Mouse (Mus musculus) thymus, postnatal 36 days (tissue): ENCODE measurements around the gene Mtx2.
A peak's percentile ranks its signal among the peaks of the same experiment; 100 is the strongest.

ENCODE experiments used
- DNase-seq, 2 experiments: peaks; one replicate each; pipeline ENCODE4 v3.0.0; 2022; ENCODE audit warnings: mixed read lengths in 2 of 2

Mtx2 gene

DNA sequence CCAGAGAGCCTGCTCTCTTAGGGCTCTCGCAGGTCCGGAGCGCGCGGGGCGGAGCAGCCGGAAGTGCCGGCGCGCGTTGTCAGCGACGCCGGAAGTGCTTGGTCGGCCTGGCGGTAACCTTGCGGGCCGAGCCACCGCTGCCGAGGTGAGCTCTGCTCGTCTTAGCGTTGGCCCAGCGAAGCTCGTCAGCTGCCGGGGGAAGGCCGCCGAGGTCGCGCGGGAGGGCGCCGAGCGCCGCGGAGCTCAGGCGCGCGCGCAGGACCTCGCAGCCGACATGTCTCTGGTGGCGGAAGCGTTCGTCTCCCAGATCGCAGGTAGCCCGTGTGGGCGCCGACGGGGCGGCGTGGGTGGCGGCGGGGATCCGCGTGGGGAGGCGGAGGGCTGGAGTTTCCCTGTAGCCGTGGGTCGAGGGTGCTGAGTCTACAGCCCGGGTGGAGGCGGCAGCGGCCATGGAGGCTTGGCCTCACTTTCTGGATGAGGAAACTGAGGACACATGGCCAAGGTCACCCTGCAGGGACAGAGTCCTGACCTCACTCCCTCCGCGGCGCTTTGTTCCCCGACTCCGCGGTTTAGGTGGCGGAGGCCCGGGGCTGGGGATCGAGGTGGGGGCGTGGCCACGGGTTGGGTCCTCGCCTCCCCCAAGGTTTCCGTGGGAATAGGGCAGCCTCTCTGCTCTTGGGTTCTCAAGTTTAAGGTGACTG lies at the start of gene Mtx2:
TSS of gene Mtx2 (plus strand) at position 74 of the 701 bp plus-strand sequence.
- DNase-seq = peak; percentile 71 to 73

- DNase-seq = no peak
Observed at GRCm38 (mm10) chr2:74777536-74778275, 47.9 kb upstream of the Mtx2 start.

DNA sequence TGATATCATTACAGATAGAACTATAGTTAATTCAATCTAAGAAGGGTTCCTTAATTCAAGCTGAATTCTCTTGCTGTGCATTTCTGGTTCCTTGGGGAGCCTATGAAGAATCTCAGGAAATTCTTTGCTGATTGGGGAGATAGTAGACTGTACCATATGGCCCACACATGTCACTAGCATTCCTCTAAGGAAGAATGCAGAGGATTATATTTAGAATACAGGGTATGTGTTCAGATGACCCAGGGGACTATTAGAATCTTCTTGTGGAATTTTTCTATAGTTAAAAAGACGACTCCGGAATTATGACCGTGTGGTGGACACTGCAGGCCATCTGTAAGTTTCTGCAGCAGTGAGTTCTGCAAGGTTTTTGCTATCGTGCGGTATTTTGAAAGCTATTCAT lies 44.2 kb upstream of the Mtx2 start:
- DNase-seq = no peak

DNA sequence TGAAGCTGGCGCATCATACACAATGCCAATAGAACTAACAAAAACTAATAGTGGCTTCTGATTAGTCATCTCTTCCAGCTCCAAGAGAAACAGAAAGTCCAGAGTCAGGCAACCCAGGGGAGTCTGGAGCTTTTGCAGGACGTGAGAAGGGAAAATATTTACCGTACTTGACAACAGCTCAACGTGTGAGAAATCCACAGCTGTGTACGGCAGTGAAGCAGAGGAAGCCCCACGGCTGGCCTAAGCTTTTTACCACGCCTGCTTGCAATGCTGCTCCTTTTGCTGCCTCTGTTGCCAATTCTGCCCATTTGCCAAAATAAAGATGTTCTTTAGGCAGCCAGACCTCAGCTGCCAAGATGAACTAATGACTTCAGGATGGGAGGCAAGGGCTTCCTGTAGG lies 30.1 kb upstream of the Mtx2 start:
- no peak for DNase-seq

DNA sequence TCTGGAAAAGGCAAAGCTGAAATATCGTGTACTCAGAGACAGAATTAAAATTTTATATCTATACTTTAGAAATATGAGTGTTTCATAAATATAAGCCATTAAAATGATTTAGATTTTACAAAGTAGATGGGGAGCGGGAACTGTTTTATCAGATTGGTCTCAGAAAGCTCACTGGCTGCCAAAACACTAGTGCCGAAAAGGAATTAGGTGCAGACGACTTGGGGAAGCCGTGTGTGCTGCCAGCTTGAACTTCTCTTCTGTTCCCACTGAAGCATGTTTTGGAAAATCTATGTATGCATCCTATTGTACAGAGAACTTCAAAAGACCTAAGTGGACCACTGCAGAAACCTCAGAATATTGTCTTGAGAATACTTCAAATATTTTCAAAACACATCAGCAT lies 17.2 kb upstream of the Mtx2 start:
- DNase-seq = no peak

DNA sequence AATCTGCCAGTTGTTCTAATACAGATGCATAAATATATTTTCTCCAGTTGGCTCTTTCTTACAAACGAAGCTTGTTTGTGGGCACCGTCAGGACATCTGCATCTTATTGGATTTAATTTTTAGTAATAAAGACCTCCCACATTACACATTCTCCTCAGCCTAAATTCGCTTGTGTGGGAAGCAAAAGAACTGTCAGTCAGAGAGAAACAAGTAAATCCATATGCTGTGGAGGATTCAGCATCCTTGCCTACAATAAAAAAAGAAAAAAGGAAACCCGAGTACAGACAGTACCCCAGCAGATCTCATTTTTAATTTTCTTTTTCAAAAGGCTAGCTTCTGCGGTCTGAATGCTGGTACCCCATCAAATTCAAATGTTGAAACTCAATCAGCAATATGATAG lies 2.9 kb upstream of the Mtx2 start:
- DNase-seq = no peak

- DNase-seq = no peak
Observed at GRCm38 (mm10) chr2:74825371-74825729, 253 bp upstream of the Mtx2 start.

DNA sequence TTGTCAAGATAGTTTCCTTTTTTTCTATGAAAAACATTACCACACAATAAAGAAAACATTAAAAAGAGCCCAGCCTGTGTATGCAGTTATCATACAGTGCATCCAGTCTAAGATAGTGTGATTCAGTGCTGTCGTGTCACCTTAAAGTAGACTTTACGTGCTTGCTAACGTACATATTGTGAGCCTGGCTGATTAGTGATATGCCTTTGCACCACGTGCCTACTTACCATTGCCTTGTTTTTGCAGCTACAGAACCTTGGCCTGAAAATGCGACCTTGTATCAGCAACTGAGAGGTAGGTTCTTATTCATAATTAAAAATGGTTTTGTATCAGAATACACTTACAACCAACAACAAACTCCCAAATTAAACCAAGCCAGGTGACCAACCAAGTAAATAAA lies 21.4 kb downstream of the Mtx2 start:
- no peak for DNase-seq

- DNase-seq = no peak
Observed at GRCm38 (mm10) chr2:74847516-74847915, 21.9 kb downstream of the Mtx2 start.

DNA sequence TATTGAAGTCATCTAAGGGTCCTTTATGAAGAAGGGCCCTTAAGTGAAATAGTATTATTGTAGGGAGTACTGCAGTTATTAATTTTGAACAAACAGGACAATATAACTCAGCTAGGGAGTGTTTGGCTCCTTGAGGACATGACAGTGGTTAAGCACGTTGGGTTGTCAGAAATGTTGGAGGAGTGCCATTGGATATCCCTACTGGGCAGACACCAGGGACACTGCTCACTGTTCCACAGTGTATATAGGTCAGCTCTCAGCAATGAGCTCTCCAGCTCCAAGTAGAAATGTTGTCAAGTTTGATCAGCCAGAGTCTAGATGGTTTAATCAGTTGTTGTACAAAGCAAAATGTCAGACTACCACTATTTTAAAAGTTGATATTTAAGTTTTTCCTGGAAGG lies 24.4 kb downstream of the Mtx2 start:
- no peak for DNase-seq

- DNase-seq = no peak
Observed at GRCm38 (mm10) chr2:74862070-74862476, 36.5 kb downstream of the Mtx2 start.

GRCm38 (mm10) chr2:74865414-74865813 lies 39.8 kb downstream of the Mtx2 start:
- no peak for DNase-seq

GRCm38 (mm10) chr2:74874043-74874442 lies 48.4 kb downstream of the Mtx2 start:
- no peak for DNase-seq

DNA sequence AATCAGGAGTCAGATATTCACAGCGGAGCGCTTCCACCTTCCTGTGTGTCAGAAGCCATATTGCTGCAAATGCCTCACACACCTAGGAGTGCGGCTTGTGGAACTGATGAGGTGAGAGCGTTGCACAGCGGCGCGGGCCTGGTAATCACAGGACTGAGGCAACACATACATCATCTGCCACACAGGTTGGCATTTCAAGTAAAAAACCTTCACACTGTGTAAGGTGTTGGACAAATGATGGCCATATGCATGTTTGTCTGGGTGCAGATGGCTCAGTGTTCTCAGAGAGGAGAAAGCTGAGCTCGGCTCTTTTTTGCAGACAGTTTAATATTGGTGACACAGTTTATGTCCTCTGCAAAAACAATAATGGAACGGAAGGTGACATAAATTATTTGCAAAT lies 58.8 kb downstream of the Mtx2 start:
- DNase-seq = no peak

GRCm38 (mm10) chr2:74891868-74892267 lies 66.3 kb downstream of the Mtx2 start:
- no peak for DNase-seq

DNA sequence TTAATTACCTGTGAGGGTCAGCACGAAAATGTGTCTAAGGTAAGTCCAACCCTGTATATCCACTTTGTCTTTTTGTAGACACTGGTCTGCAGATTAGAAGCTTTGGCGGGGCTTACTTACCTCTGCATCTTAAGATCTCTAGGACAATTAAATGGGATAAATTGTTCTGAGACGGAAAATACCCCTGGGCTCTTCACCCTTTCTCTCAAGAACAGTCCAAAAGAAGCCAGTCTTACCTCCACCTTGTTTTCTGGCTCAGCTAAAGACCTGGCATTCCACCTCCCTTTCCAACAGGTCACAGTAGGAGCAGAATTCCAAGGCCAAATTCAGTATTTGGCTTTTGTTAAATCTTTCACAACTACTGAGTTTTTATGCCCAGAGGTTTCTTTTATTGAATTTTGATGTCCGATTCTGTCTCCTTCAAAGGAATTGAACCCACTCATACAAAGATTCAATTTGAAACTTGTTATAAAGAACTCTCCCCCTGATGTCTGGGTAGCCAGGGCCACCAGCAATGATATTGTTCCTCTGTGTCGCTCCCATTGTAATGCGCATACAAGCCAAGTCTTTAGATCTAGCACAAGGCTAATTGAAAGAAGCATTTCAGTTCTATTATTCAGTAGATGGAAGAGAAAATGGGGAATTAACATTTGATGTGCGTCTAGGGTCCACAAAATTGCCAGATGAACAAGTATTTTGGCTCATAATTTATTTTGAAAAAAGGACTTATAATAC lies 67.4 kb downstream of the Mtx2 start:
- DNase-seq = no peak

DNA sequence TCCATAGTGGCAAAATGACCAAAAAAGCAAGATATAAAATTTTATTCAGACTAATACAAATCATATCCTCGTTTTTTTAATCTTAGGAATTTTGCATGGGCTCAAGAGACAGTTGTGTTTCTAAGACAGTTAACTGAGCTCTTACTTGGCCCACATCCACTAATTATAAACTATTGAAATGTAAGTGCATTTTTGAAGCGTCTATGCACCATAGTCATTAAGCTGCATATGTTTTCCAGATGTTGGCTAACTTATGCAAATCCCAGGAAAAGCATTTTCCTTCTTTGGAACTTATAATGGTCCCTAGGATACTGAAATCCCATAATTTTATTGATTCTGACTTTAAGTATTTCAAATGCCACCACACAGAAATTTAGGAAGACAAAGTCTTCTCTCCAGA lies 68.5 kb downstream of the Mtx2 start:
- no peak for DNase-seq

DNA sequence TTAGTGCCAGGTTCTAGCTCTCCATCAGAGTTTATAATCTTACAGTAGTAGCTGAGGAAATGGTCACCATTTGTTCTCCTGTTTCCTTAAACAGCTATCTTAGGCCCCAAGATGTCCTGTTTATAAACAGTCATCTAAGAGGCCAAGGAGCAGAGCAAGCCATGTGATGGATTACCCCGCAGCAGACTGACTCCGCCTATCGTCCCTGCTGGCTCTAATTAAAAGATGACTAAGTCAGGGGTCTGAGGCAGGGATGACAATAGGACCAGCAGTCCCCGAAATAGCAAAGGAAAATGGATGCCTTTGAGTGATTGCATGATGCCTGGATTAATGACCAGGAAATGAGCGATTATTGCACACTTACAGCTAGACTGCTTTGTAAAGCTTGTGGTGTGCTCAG lies 74.4 kb downstream of the Mtx2 start:
- no peak for DNase-seq

DNA sequence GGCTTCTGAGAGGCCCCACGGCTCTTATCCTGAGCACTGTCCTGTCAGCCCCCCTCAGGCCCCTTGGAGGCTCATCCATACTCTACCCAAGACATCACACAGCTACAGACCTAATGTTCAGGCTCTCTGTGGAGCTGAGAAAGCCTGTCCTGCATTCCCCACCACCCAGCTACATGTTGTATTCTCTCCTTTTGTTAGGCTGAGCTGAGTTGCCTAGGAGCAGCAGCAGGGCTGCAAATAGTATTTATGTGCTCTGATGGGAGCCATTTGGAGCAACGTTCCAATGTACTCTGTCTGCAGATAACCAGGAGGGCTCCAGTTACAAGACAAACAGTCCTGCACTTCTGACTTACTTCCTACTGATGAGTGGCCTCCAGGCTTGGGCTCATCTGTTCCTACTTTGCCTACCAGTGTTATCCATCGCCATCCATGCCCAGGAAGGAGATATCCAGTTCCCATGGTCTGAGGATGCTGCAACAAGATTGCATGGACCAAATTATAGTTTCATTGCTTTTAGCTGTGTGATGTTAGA lies 76.2 kb downstream of the Mtx2 start:
- DNase-seq = no peak

DNA sequence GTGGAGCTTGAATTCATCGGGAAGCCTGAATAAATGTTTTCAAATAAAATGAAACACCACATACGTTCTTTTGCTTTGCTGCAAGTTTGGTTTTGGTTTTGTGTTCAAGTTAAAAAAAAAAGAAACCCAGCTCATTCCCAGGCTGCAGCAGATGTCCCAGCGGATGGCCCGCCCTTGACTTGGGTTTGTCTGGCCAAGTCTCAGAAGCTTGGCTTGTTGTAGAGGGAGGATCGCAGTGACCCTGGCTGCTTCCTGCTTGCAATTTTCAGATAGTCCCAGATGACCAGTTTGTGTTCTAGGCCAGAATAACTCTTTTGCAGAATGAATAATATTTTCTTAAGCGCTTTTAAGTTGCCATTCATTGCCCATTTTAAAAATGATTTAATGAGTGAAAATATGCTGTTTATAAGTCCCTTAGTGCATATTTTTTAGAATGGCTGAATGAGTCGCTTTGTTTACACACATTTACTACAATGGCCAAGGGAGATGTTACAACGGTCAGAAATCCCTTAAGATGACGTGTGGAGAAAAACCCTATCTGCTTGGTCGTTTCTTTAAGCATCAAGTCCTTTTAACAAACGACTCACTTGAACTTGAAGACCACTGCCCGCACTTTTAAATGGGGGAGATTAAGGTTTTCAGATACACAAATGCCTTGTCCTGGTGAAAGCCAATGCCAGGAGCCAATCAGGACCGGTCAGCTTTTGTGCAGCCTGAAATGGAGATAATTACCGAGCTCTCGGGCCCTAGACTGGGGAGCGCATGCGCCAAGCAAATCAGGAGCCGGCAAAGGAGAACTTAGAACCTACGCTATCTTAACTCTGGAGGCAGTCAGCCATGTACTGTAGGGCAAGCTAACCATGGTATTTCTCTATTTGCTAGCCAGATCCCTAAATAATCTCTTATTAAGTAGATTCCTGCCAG lies 82.0 kb downstream of the Mtx2 start:
- no peak for DNase-seq

- DNase-seq = no peak
Observed at GRCm38 (mm10) chr2:74912031-74912430, 86.4 kb downstream of the Mtx2 start.

- DNase-seq = no peak
Observed at GRCm38 (mm10) chr2:74917880-74918537, 92.4 kb downstream of the Mtx2 start.
